Mouse (Mus musculus) granulocyte monocyte progenitor cell, adult 5-6 weeks (primary cell): ENCODE measurements around the gene Bzw1. TPM values are rescaled to one million over a fixed set of nuclear protein-coding genes. Genes with fewer than 3 reads are reported as not detected.
A peak's percentile ranks its signal among the peaks of the same experiment; 100 is the strongest.
"Not testable (repeated sequence)": the region's sequence is repeated elsewhere in the genome, so short reads cannot be mapped to it uniquely, and the experiment has no call there.

Experiments used
- ATAC-seq: replicated peaks from 2 replicates; pipeline ENCODE4 v1.8.0; 2016; ENCODE audit warnings: mild to moderate bottlenecking, moderate TSS enrichment, inconsistent platforms; ENCODE audit not compliant: poor library complexity, severe bottlenecking
- total RNA-seq, 2 experiments: library from RNA; stranded (forward) in 1 of 2; stranded (reverse) in 1 of 2; fragments of 200-712, 200-1000 nt in 1 of 2; fragments of >200 nt in 1 of 2; fragmentation: Nextera tagmentation in 1 of 2; gene quantifications; 2 replicates each; pipeline ENCODE4 v1.2.3; 2014 to 2017

The Bzw1 gene
- total RNA-seq (2014; fragmentation: Nextera tagmentation) (149 and 150 TPM in 2 replicates), total RNA-seq (2017) (190 and 212 TPM in 2 replicates)

GRCm38 (mm10) chr1:58392652-58393283 lies at the start of gene Bzw1:
Gene Bzw1, plus strand, starts transcription at chr1:58392898.
- peak; percentile 83 for ATAC-seq

GRCm38 (mm10) chr1:58343861-58344260 lies 48.8 kb upstream of the Bzw1 start:
- ATAC-seq, result peak; percentile 36

GRCm38 (mm10) chr1:58344570-58344969 lies 48.1 kb upstream of the Bzw1 start:
- ATAC-seq, result no peak

- ATAC-seq, result no peak
Measured at GRCm38 (mm10) chr1:58346159-58346558, 46.5 kb upstream of the Bzw1 start.

GRCm38 (mm10) chr1:58348712-58349111 lies 44.0 kb upstream of the Bzw1 start:
- peak; percentile 91 for ATAC-seq

GRCm38 (mm10) chr1:58353238-58353893 lies 39.3 kb upstream of the Bzw1 start:
- ATAC-seq, result no peak

- peak; percentile 86 for ATAC-seq
Measured at GRCm38 (mm10) chr1:58358958-58359901, 33.5 kb upstream of the Bzw1 start.

GRCm38 (mm10) chr1:58362296-58362695 lies 30.4 kb upstream of the Bzw1 start:
- ATAC-seq, result no peak

- no peak for ATAC-seq
Measured at GRCm38 (mm10) chr1:58364551-58364950, 28.1 kb upstream of the Bzw1 start.

GRCm38 (mm10) chr1:58365829-58366228 lies 26.9 kb upstream of the Bzw1 start:
- no peak for ATAC-seq

- ATAC-seq, result no peak; the same call in 1 of the 2 replicates
Measured at GRCm38 (mm10) chr1:58366737-58367471, 25.8 kb upstream of the Bzw1 start.

GRCm38 (mm10) chr1:58369716-58370115 lies 23.0 kb upstream of the Bzw1 start:
- ATAC-seq, result no peak

- not testable (repeated sequence) for ATAC-seq
Measured at GRCm38 (mm10) chr1:58374266-58374665, 18.4 kb upstream of the Bzw1 start.

GRCm38 (mm10) chr1:58375574-58376147 lies 17.0 kb upstream of the Bzw1 start:
- ATAC-seq, result no peak

- no peak for ATAC-seq
Measured at GRCm38 (mm10) chr1:58382586-58383281, 10.0 kb upstream of the Bzw1 start.

- no peak for ATAC-seq
Measured at GRCm38 (mm10) chr1:58391421-58392267, 1.1 kb upstream of the Bzw1 start.

GRCm38 (mm10) chr1:58392268-58392651 lies 438 bp upstream of the Bzw1 start:
- ATAC-seq, result 0 out of 2 replicates have a peak, but pooled peaks have one; percentile 0
